Mouse (Mus musculus): Measurements from ENCODE around the gene Tpra1.

The Tpra1 gene

GRCm38 (mm10) chr6:88901947-88902820 lies at the start of gene Tpra1:
Tpra1 (plus strand) TSS chr6:88902251.
- DNase-seq (ENCODE audit: low read depth, low spot score): peak; percentile 99

DNA sequence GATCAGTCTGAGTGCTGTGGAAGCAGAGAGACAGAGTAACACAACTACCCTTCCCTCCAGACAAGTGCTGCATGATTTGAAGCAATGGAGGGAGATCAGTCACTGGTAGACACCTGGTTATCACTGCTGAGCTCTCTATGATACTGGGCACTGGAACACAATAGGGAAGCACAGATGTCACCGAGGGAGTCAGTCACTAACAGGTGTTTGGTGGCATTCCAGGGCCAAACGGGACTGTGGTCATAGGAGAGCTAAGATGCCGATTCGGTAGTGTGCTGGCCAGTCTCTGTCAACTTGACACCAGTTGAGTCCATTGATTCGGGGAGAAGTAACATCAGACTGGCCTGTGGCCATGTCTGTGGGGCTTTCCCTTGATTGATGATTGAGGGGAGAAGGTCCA lies 47.5 kb upstream of the Tpra1 start:
- DNase-seq (ENCODE audit: low read depth, low spot score): no peak

DNA sequence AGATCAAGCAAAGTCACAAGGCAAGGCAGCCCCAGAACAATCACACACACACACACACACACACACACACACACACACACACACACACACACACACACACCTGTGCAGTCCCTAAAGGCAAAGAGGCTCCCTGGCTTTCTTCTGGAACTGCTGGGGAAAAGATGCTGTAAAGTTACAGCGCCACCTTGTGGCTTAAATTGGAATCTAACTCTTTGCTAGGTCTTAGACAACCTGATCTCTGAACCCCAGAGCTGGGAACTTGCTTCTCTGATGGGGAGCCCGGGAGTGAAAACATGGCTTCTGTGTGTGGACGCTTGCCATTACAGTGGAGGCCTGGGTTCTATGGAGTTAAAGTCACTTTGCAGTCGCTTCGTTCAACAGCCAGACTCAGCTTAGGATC lies 46.4 kb upstream of the Tpra1 start:
- DNase-seq (ENCODE audit: low read depth, low spot score): peak; percentile 77

DNA sequence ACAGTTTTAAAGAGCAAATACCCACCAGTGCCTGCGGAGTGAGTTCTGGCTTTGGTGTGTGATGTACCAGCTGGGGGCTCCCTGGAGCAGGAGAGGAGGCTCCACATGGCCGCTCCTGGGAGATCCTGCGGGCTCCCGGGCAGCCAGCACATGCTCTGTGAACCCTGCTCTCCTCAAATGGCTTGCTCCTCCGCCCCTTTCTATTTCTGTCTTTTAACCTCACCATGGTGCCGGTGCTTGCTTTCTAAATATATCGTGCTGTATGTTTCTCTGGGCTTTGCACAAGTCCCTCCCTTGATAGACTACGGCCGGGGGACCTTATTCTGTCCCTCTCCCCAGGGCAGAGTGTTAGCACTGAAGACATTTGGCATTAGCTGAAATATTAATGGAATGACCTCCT lies 44.8 kb upstream of the Tpra1 start:
- peak; percentile 27 for DNase-seq (ENCODE audit: low read depth, low spot score)

- DNase-seq (ENCODE audit: low read depth, low spot score): no peak
These were observed 44.2 kb upstream of the Tpra1 start for GRCm38 (mm10) chr6:88857830-88858229.

- no peak for DNase-seq (ENCODE audit: low read depth, low spot score)
These were observed 43.7 kb upstream of the Tpra1 start for GRCm38 (mm10) chr6:88858341-88858740.

DNA sequence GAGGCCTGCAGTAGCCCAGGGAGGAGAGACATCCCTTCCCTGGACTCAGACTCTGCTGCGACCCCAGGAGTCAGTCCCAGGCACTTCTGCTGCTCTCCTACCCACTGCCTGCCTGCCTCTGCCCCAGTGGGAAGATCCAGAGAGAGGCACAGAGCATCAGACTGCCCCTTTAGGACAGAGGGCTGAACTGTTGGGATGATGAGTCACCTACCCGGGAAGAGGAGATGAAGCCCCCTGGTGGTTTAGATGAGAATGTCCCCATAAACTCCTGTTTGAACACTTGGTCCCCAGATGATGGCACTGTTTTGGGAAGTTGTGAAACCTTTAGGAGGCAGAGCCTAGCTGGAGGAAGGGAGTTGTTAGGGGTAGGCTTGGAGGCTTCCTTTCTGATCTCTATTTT lies 41.1 kb upstream of the Tpra1 start:
- peak; percentile 95 for DNase-seq (ENCODE audit: low read depth, low spot score)

GRCm38 (mm10) chr6:88865704-88866103 lies 36.3 kb upstream of the Tpra1 start:
- no peak for DNase-seq (ENCODE audit: low read depth, low spot score)

- no peak for DNase-seq (ENCODE audit: low read depth, low spot score)
These were observed 32.6 kb upstream of the Tpra1 start for GRCm38 (mm10) chr6:88869459-88869858.

GRCm38 (mm10) chr6:88870594-88870993 lies 31.5 kb upstream of the Tpra1 start:
- no peak for DNase-seq (ENCODE audit: low read depth, low spot score)

DNA sequence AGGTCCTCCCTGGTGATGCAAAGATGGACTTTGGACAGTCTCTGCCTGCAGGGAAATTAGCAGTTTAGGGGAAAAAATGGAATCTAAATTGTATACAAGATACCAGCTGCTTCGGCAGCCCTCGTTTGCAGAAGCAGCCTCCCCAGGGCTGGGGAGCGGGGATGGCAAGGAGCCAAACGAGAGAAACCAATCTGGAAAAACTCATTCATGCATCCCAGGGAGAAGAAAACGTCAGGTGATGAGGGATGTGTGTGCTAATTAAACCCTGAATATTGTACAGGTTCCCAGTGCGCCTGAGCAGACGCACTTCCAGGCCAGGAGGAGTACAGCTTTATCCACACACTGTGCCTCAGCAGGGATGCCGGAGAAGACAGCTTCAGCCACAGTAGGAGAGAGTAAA lies 30.5 kb upstream of the Tpra1 start:
- no peak for DNase-seq (ENCODE audit: low read depth, low spot score)

DNA sequence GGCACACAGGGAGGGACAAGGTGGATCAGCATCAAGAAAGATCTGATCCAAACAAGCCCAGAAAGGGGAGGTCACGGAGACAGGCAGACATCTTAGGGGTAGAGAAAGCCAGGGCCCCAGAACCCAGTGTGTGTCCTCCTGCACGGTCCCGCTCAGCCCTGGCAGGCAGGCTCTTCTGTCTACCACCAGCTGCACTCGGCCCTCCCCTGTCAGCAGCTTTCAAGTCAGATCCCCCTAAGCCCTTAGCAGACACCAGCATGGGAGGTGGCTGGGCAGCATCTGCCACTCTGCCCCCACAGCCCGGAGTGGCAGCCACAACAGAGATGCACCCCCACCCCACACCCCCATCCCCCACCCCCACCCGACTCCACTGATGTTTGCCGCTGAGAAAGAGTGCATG lies 29.2 kb upstream of the Tpra1 start:
- no peak for DNase-seq (ENCODE audit: low read depth, low spot score)

DNA sequence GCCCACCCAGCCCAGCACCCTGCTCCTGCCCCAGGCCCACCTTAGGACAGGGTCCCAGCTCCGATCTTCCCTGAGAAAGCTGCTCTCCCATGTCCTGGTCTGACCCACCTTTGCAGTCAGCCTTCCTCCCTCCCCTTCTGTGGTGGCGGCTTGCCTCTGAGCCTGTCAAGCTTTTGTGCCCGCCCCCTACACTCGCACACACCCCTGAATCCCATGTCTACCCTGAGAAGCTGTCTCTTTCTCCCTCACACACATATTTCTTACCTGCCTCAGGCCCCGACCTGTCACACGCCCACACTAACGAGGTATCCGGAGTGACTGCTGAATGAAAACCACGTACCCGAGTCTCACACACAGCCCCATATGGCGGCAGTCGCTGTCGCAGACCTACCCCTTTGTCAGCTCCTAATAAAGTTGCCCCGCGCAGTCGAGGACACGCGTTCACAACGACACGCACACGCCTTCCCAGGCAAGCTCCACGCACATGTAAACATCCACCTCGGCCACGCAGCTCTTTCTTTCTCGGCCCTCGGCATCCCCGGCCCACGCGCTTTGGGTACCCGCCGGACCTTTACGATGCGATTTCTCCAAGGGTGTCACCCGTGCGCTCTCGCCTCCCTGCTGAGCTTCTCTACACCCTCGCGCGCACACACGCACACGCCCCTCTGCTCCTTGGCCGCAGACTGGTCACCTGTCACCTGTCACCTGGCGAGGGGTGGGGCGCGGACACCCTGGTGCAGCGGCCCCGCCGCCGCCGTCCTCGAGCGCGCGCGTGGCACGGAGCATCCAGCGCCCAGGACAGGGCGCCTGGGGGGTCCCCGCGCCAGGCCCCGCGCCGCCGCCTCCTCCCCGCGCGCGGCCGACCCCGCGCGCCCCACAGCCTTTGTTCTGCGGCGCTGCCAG lies 27.8 kb upstream of the Tpra1 start:
- DNase-seq (ENCODE audit: low read depth, low spot score): peak; percentile 54

DNA sequence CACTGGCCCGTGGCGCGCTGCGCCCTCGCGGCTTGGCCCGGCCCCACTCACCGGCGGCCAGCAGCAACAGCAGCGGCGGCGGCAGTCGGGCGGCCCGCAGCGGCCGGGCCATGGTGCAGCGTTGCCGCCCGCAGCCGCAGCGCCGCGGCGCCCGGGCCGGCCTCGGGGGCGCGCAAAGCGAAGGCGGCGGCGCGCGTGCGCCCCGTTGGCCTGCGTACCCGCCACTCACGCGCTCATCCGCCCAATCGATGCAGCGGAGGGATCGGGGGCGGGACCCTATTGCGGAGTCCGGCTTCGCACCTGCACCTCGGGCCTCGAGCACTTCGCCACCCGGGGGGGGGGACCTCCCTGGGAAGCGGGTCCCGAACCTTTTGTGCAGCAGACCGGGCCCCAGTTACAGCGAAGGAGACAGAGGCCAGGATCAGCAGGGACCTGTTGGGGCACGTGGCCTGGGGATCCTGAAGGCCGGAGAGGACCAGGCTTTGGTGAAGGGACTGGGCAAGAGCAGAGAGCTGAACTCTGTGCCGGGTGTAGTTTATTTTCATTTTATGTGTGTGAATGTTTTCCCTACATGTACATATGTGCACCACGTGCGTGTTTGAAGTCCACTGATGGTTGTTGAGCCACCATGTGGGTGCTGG lies 27.1 kb upstream of the Tpra1 start, which contains the start of gene Podxl2:
Gene Podxl2 (minus strand): TSS at position 177 of the 641 bp plus-strand sequence.
- DNase-seq (ENCODE audit: low read depth, low spot score): peak; percentile 74

- peak; percentile 61 for DNase-seq (ENCODE audit: low read depth, low spot score)
These were observed 22.6 kb upstream of the Tpra1 start for GRCm38 (mm10) chr6:88879471-88879870.

DNA sequence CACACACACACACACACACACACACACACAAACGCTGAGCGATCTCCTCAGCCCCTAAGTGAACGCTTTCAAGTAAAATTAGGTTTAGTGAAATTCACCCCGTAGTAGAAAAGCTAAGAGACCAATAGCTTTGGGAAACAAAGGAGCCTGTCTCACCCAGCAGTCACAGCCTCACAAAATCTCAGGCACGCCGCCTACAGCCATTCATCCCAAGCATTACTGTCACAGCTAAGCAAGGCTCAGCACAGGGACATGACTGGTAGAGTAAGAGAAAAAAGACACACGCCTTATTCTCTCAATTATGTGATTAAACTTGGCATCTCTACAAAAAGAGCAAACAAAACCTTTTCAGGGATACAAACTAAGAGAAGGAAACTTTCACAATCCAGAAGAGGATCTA lies 20.7 kb upstream of the Tpra1 start:
- DNase-seq (ENCODE audit: low read depth, low spot score): no peak

DNA sequence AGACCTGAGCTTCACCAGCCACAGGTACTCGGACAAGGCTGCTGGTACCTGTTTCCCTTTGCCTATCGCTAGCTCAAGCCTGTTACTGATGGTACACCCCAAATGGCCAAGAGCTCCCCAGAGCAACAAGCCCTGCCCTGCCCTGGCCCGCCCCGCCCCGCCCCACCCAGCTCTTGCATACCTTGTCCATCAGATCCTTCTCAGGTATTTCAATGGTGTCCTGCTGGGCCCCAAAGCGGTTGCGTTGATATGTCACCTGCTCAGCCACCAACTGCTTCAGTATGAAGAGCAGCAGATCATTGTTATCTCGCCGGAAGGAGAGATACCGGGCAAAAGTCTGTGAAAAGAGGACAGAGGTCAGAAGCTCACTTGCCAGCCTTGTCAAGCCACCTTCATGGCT lies 17.9 kb upstream of the Tpra1 start:
- DNase-seq (ENCODE audit: low read depth, low spot score): peak; percentile 82

- DNase-seq (ENCODE audit: low read depth, low spot score): no peak
These were observed 17.4 kb upstream of the Tpra1 start for GRCm38 (mm10) chr6:88884690-88885089.

DNA sequence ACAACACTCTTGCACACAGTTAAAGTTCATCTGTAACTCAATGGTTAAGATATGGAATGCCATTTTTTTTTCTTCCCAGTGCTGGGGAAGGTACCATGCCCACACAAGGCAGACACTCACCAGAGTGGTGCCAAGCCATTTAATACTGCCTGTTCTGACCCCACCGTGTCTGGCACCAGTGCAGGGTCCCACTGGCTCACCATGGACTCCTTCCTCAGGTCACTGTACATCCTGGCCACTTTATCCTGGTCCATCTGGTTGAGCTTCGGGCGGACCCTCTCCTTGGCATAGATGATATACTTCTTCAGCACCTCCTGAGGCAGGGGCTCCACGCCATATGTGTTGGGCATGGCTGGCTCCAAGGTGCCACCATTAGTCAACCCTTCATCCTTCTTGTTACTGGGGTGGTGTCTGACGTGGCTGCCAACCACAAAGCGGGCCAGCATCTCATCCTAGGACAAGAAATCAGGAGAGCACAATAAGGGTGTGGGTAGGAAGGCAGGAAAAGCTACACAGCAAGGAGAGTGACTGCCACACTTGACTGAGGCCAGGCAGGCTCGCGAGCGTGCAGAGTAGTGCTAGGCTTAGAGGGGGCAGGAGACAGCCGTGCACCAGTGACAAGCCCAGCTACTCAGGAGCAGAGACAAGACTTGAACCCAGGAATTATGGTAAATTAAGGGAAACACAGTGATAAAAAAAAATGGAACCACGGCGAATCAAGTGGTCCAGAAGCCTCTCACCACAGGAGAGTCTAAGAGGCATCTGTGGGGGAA lies 16.2 kb upstream of the Tpra1 start:
- no peak for DNase-seq (ENCODE audit: low read depth, low spot score)

- DNase-seq (ENCODE audit: low read depth, low spot score): no peak
These were observed 15.6 kb upstream of the Tpra1 start for GRCm38 (mm10) chr6:88886417-88886967.

Measured in R1 (cell line).